Mouse (Mus musculus) cortical plate, adult 2 months (tissue): ENCODE results near the gene Pagr1b. TPM values are rescaled to one million over a fixed set of nuclear protein-coding genes. Genes with fewer than 3 reads are reported as not detected.

Source experiments
- H3K27ac ChIP-seq: fragments of 200-500 bp; 2 replicates; pipeline ENCODE4 v1.5.1; 2012; ENCODE audit warnings: low read length, control low read depth, inconsistent platforms; ENCODE audit not compliant: insufficient read depth
- H3K4me1 ChIP-seq: fragments of 200-500 bp; 2 replicates; pipeline ENCODE4 v1.6.1; 2011; ENCODE audit warnings: low read length; ENCODE audit not compliant: control insufficient read depth, insufficient read depth
- H3K4me3 ChIP-seq: fragments of 200-500 bp; 2 replicates; pipeline ENCODE4 v1.5.1; 2011; ENCODE audit warnings: mild to moderate bottlenecking, low read length, control low read depth; ENCODE audit not compliant: insufficient read depth
- CTCF ChIP-seq: fragments of 200-500 bp; IDR thresholded peaks from 2 replicates; pipeline ENCODE4 v1.5.1; 2011; ENCODE audit warnings: mild to moderate bottlenecking, control low read depth, low read length; ENCODE audit not compliant: insufficient read depth; ENCODE audit errors: extremely low read depth
- POLR2A ChIP-seq: fragments of 200-500 bp; IDR thresholded peaks from 2 replicates; pipeline ENCODE4 v1.6.1; 2011; ENCODE audit warnings: mild to moderate bottlenecking, low read length, control low read depth; ENCODE audit not compliant: insufficient read depth; ENCODE audit errors: extremely low read depth
- polyA plus RNA-seq: library from polyadenylated mRNA; depleted of rRNA; stranded (reverse); fragments of >200 nt; gene quantifications from 2 replicates; pipeline ENCODE4 v1.2.3, GENCODE M21; 2012; rRNA removed

The Pagr1b gene
- 1.8 and 2.2 TPM in 2 replicates for polyA plus RNA-seq

DNA sequence TGATC lies at the start of gene Pagr1b:
Gene Pagr1b (minus strand): TSS at position 4 of the 5 bp plus-strand sequence.
- H3K4me1 ChIP-seq: no peaks in the 10 kb centered on the region
- TF ChIP-seq POLR2A (no peak), CTCF (no peak)
- peak within 1 kb of the TSS; percentile 86 for H3K27ac ChIP-seq
- peak within 1 kb of the TSS; percentile 54 for H3K4me3 ChIP-seq

DNA sequence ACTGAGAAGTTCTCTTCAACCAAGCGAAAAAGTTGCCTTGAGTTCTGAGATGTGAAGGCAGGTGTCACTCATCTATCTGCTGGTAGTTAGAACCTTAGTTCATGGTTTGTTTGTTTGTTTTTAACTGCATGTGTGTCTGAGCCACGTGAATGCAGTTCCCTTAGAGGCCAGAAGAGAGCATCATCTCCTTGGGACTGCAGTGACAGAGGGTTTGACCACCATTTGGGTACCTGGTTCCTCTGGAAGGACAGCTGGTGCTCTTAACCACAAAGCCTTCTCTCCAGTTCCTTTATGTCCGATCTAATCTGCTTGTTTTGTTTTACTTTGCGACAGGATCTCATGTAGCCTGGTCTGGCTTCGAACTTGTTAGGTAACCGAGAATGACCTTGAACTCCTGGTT lies 49.3 kb upstream of the Pagr1b start:
- H3K4me1 ChIP-seq: no peaks in the 10 kb centered on the region
- no peak overlapping the region for H3K27ac ChIP-seq
- H3K4me3 ChIP-seq: no peak overlapping the region
- TF ChIP-seq CTCF (no peak), POLR2A (no peak)

DNA sequence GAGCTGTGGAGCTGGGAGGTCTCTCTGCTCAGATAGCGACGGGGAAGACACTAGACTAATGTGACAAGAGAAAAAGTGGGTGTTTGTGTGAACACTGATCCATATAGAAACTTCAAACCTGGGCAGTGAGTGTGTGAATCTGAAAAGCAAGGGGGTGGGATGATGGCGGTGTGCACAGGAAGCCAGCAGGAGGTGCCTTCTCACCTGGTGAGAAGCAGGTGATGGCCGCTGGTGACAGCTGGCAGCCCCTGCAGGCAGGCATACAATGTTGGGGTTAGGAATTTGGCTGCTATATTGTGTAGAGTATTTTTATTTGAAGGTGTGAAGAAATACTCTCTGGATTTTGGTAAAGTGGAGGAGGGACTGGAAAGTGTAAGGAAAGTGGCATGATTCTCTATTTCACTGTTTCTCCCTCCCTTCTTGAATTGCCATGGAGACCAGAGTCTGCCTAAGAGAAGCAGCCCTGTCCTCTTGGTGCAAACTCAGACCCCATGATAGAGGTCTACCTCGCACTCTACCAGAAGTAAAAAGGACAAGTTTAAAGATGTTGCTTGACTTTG lies 38.8 kb upstream of the Pagr1b start:
- Histone ChIP-seq H3K4me1 (no peaks in the 10 kb centered on the region), H3K27ac (no peak overlapping the region), H3K4me3 (no peak overlapping the region)
- TF ChIP-seq POLR2A: no peak
- TF ChIP-seq CTCF: no peak

DNA sequence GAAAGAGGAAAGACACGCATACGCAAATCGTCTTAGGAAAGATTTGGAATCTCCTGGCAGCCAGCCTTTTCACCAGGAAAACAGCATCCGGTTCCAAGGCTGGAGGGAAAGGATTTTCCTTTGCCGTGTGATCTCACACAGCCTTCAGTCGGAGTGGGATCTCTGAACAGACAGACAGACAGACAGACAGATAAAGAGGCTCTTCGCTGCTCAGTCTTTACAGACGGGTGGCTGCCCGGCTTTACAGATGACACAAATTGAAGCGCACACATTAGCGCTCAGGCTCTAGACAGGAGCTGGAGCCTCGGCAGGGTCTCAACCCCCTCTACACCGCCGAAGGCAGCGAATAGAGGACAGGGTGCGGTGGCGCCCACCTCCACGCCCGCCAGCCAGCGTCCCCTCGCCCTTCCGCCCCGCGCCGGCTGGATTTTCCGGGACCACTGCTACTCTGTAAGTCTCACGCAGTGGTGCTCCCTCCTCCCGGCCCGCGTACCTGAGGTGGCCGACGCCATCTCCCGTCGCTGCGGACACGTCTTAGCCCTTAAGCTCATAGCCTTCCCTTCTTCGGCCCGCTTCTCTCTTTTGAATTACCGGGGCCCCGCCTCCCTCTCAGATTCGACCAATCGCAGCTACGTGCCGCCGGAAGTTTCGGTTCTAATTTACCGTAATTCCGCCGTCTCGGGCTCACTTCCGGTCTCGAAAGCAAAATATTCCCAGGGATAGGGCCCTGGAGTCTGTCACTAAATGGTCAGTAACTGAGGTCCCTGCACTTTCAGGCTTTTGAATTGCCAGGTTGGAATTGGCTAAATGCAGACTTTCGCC lies 25.8 kb upstream of the Pagr1b start, which contains the start of gene Kif22:
Gene Kif22 (minus strand): TSS at position 621 of the 822 bp plus-strand sequence.
- Histone ChIP-seq H3K4me1 (no peaks in the 10 kb centered on the region), H3K4me3 (peak within 1 kb of the TSS; percentile 45), H3K27ac (no peak within 1 kb of the TSS)
- TF ChIP-seq POLR2A (peak; percentile 61), CTCF (no peak)

DNA sequence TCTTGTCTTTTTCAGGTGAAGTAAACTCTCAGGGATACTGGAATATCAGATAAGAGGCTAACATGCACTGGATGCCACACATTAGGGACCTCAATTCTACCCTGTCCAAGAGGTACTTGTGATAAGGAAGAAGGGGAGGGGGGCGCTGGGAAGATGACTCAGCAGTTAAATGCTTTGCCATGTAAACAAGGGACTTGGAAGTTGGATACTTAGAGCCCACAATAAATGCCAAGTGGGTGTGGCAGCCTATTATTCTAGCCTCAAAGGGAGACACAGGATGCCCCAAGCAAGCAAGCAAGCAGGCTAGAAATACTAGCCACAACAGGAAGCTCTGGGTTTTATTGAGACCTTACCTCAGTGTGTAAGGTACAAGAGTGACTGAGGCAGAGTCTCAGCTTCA lies 15.0 kb upstream of the Pagr1b start:
- TF ChIP-seq POLR2A (no peak), CTCF (no peak)
- no peak overlapping the region for H3K27ac ChIP-seq
- no peak overlapping the region for H3K4me3 ChIP-seq
- no peaks in the 10 kb centered on the region; the same call in 1 of the 2 replicates for H3K4me1 ChIP-seq

DNA sequence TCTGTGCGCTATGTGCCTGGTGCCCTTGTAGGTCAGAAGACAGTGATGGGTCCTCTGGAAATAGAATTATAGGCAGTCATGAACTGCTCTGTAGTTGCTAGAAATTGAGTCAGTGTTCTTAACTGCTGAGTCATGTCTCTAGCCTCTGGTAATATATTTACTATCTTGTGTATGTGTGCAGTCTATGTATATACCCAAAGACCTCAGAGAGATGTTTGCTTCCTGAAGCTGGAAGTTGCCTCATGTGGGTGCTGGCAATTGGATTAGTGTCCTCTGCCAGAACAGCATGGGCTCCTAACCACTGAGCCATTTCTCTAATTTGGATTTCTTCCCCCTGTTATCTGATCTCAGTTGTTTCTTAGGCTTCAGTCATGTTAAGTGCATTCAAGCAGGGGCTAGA lies 13.9 kb upstream of the Pagr1b start:
- H3K27ac ChIP-seq: no peak overlapping the region
- TF ChIP-seq CTCF (no peak), POLR2A (no peak)

DNA sequence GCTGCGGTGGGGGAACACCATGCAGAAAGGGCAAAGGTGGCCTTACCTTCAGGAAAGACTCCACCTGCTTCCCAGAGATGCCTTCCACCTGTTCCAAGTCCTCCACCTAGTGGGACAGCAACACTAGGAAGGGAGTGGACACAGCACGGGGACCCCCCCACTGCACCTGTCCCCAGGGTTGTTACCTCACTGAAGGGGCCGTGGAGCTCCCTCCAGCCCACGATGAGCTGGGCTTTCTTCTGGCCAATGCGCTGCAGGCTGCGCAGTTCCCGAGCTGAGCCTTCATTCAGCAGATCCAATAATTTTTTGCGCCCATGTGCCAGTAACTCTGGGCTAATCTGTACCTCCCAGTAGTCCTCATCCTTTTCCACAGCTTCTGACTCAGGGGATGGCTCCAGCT lies 11.6 kb upstream of the Pagr1b start:
- H3K4me1 ChIP-seq: peaks cover 8% of the 10 kb centered on the region
- TF ChIP-seq POLR2A (no peak), CTCF (no peak)
- peak overlapping the region; percentile 60 for H3K4me3 ChIP-seq
- peak overlapping the region; percentile 88 for H3K27ac ChIP-seq

More for the DNA sequence above, 13.9 kb upstream of the Pagr1b start:
- H3K4me3 ChIP-seq: no peak overlapping the region
- no peaks in the 10 kb centered on the region; the same call in 1 of the 2 replicates for H3K4me1 ChIP-seq

DNA sequence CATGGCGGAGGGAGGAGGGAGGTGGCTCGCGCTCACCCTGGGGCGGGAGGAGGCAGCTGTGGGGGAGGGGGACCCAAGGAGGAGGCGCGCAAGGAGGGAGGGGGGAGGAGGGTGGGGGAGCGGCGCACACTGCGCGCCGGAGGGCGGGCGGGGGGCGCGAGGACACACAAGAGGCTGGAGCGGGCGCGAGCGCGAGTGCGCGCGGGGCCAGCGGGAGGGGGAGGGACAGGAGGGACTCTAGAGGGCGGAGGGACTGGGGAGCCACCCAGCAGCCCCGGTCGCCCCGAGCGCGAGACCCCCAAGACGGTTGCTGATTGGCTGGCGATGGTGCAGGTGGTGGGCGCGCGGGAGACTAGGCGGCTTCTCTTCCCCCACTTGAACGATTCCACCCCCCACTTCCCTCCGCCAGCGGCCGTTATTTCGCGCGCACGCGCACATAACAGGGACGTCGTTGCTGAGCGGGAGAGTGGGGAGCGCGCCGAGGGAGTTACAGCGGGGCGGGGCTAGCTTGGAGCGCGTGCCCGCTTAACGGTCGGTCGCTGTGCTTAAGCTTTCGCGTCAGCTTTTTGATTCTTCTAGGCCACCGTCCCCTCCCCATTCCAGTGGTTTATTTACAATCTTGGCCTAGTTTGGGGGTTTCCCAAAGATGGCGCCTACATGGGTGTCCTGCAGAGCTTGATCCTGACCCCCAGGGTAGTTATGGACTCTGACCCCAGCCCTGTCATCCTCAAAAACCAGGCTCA lies 10.9 kb upstream of the Pagr1b start, which contains the start of gene Maz:
Gene Maz (minus strand): TSS at position 54 of the 743 bp plus-strand sequence.
- peak within 1 kb of the TSS; percentile 99 for H3K27ac ChIP-seq
- H3K4me3 ChIP-seq: peak within 1 kb of the TSS; percentile 60
- TF ChIP-seq POLR2A: peak; percentile 77; the same call in 1 of the 2 replicates
- TF ChIP-seq CTCF: no peak
- H3K4me1 ChIP-seq: peaks cover 8% of the 10 kb centered on the region

DNA sequence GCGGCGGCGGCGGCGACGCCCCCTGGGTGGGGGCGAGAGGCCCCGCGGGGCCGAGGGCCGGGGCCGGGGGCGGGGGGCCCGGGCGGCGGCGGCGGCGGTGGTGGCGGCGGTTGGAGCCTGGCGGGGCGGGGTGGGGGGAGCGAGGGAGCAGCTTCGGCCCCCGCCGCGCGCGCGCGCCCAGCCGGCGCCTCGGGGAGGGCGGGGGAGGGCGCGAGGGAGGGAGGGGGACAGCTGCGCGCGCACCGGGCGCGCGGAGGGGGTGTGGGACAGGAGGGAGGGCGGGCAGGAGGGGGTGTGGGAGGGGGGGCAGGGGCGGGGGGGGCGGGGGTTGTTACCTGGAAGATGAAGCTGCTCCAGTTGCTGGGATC lies 10.3 kb upstream of the Pagr1b start:
- TF ChIP-seq CTCF (no peak), POLR2A (no peak)
- peak overlapping the region; percentile 60 for H3K4me3 ChIP-seq
- H3K27ac ChIP-seq: no peak overlapping the region
- H3K4me1 ChIP-seq: peaks cover 10% of the 10 kb centered on the region

DNA sequence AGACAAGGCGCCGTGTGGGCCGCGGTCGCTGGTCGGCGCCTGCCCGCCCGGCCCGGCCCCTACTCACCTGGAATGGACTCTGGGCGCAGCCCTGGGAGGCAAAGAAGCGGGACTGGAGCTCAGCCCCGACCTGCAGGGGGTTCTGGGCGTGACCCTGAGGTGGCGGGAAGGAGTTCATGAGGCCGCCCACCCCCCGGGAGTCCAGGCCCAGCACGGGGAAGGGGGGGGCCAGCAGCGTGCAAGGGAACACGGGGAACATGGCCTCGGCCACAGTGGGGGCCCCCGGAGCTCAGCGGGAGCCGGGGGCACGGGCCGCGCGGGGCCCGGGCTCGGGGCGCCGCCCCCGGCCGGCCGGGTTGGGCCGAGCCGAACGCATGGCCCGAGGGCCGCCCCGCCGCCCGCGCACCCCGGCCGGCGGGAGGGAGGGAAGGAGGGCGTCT lies 9.9 kb upstream of the Pagr1b start:
- peaks cover 11% of the 10 kb centered on the region for H3K4me1 ChIP-seq
- TF ChIP-seq CTCF (no peak), POLR2A (no peak)

More for the DNA sequence above, 9.9 kb upstream of the Pagr1b start:
- Histone ChIP-seq H3K4me3 (peak overlapping the region; percentile 43), H3K27ac (peak overlapping the region; percentile 99)
